Mouse (Mus musculus): ENCODE results near the gene Wfs1.

- TF ChIP-seq CTCF (conservative IDR thresholded peaks at IDR 0.05; ENCODE audit: insufficient read depth, insufficient read length, low read depth, low read length), result no peak
- TF ChIP-seq POLR2A (IDR thresholded peaks at IDR 0.05; ENCODE audit: low read depth, low read length), result no peak
Measured at GRCm38 (mm10) chr5:37030753-37031152, 41.7 kb upstream of the Wfs1 start.

All from kidney, adult 2 months (tissue).